Mouse (Mus musculus) brain, embryonic 14.5 days (tissue): ENCODE data around the gene Park7. TPM values are rescaled to one million over a fixed set of nuclear protein-coding genes. Genes with fewer than 3 reads are reported as not detected.

Experiments
- DNase-seq: peaks from one replicate; pipeline ENCODE4 v3.0.0-alpha.2; 2011; ENCODE audit warnings: low read depth
- CTCF ChIP-seq: fragments of 200-500 bp; IDR thresholded peaks from 2 replicates; pipeline ENCODE4 v1.5.1; 2012; ENCODE audit warnings: inconsistent platforms, mild to moderate bottlenecking, moderate library complexity, borderline replicate concordance; ENCODE audit not compliant: insufficient read depth, insufficient read length; ENCODE audit errors: extremely low read depth
- POLR2A ChIP-seq: fragments of 200-500 bp; IDR thresholded peaks from 2 replicates; pipeline ENCODE4 v1.6.1; 2012; ENCODE audit warnings: mild to moderate bottlenecking, inconsistent platforms, borderline replicate concordance; ENCODE audit not compliant: poor library complexity, insufficient read depth, insufficient read length, severe bottlenecking; ENCODE audit errors: extremely low read depth
- polyA plus RNA-seq: library from polyadenylated mRNA; depleted of rRNA; stranded (reverse); fragments of >200 nt; gene quantifications from 2 replicates; pipeline ENCODE4 v1.2.3, GENCODE M21; 2012

Gene Park7
- polyA plus RNA-seq, 1 experiment, result 268 TPM

- peak; percentile 39 for DNase-seq
- no peak for TF ChIP-seq CTCF
- no peak for TF ChIP-seq POLR2A
These were observed 42.0 kb downstream of the Park7 start for GRCm38 (mm10) chr4:150872139-150872651.

DNA sequence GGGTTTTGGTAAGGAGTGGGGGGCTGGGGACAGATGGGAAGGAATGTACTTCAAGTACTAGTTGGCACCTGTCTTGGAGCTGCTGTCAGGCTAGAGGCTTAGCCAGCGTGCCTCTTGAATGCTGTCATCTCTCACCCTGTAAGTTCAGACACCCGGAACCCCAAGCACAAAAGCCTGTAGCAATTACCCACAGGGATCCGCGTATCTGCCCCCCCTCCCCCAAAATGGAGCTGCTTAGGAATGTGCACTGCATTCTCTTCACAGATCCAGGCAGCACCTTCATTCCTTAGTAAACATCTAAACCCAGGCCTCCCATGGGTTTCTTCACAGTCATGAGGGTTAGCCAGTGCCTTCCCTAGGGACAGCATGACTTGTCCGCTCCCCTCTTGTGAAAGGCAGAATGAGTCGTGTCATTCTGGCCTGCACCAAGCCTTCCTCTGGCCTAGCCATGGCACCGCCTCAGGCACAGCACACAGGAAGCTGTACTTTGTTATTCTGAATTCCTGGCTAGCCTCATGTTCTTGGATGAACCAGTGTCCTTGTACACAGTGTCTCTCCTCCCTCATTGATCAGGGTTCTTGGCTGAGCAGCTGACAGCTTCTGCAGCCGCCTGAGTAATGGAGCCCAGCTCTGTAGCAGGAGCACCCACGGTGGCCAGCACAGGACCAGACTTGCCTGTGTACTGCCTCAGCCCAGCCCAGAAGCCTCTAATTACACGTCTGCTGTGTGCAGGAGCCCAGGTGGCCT is 42.7 kb downstream of the Park7 start:
- peak; percentile 24 for DNase-seq
- TF ChIP-seq CTCF (no peak), POLR2A (no peak)

DNA sequence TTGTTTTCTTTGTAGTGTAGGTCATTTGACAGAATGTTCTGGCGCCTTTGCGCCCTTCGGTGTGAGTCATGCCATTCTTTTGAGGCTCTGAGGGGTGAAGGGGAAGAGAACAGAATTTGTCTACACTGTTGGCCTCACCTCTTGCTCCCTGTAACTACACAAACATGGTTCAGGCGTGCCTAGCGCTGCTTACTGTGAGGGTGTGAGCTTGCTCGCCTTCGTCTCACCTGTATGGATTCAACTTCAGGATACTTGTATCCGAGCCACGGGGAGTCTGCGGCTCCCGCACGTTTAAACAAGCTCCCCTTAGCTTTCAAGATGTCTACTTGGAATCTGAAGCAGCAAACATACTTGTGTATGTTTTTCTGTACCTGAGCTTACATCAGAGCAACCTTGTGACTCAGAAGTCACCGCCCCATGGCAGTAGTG is 43.3 kb downstream of the Park7 start:
- no peak for TF ChIP-seq POLR2A
- no peak for TF ChIP-seq CTCF
- DNase-seq, result no peak

- no peak for DNase-seq
- no peak for TF ChIP-seq CTCF
- TF ChIP-seq POLR2A, result no peak
These were observed 44.7 kb downstream of the Park7 start for GRCm38 (mm10) chr4:150869276-150870197.

GRCm38 (mm10) chr4:150868859-150869258 is 45.4 kb downstream of the Park7 start:
- TF ChIP-seq CTCF, result no peak
- no peak for TF ChIP-seq POLR2A

DNA sequence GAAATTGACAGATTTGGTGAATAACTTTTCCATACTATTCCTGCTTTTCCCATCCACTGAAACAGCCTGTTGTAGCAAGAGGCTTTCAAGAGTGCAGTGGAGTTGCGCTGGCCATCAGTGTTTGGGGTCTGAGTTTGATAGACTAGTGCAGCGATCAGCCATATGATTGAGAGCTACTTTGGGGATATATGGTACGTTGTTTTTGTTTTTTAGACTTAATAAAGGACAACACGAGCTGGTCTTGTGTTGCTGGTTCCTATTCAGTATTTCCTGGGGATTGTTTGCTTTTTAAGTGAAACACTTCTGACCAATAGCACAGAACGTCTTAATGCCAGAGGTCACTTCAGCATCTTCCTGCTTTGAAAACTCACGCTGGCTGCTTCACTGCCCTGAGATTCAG is 46.1 kb downstream of the Park7 start:
- TF ChIP-seq CTCF (no peak), POLR2A (no peak)
- no peak for DNase-seq

More at GRCm38 (mm10) chr4:150868859-150869258, 45.4 kb downstream of the Park7 start:
- no peak for DNase-seq

- DNase-seq, result no peak
- TF ChIP-seq CTCF, result no peak
These were observed 47.7 kb downstream of the Park7 start for GRCm38 (mm10) chr4:150866494-150866893.

- no peak for TF ChIP-seq POLR2A
- no peak for TF ChIP-seq CTCF
- no peak for DNase-seq
These were observed 48.2 kb downstream of the Park7 start for GRCm38 (mm10) chr4:150866069-150866468.

DNA sequence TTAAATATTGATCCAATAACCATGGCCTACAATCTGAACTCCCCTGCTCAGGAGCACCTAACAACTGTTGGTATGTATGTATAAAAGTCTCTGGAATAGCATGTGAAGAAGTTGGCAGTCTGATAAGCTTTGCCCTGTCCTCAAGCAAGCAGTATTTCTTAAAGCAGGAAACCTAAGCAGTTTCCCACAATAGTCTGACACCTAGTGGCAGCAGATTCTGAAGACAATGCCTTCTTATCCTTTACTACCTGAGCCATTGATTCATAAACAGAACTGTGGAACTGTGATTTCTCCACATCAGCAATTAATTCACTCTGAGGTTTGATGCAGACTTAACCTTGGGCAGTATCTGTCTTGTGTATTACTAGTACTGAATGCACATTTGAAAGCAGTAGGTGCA is 48.9 kb downstream of the Park7 start:
- peak; percentile 72 for DNase-seq
- TF ChIP-seq CTCF (peak; percentile 48; the same call in 1 of the 2 replicates), POLR2A (no peak)

DNA sequence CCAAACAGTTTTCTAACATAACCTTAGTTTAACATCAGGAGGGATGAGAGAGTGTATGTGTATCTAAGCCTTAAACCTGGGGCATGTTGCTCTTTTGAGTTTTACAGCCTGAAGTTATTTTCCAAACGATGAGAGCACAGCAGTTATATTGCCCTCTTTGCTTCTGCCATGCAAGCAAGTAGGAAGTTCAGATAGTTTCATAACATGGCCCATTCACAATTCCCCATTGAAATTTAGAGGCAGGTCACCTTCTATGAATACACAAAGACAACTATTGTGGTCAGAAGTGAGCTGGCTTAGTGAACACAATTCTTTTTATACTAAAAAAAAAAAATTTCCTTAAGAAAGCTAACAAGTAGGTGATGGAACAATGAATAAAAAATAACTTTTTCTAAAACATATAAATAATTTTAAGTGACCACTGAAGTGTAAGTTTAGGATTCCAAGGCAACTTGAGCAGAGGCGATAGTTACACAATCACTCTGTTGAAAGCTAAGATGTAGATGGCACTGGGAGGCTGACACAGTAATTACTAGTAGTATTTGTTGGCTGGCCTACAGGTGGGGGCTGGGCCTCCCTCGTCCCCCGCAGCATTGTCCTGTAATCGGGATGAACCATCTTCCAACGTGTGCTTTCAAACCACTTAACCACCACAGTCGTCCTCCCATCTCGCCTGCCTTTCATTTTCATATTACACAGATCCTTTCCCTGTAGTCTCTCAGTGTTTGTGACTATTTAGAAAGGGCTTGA is 51.4 kb downstream of the Park7 start:
- no peak for TF ChIP-seq POLR2A
- TF ChIP-seq CTCF, result no peak
- DNase-seq, result no peak

GRCm38 (mm10) chr4:150861161-150861560 is 53.1 kb downstream of the Park7 start:
- no peak for DNase-seq
- TF ChIP-seq POLR2A (no peak), CTCF (no peak)

- TF ChIP-seq POLR2A, result no peak
- TF ChIP-seq CTCF, result no peak
- no peak for DNase-seq
These were observed 53.7 kb downstream of the Park7 start for GRCm38 (mm10) chr4:150860526-150860925.
